Mouse (Mus musculus) lung, adult 2 months (tissue): ENCODE measurements around the gene Wdr72.

Source experiments
- CTCF ChIP-seq: fragments of 200-500 bp; IDR thresholded peaks from 2 replicates; pipeline ENCODE4 v1.5.1; 2011; ENCODE audit warnings: mild to moderate bottlenecking, low read length, control low read depth; ENCODE audit not compliant: insufficient read depth
- POLR2A ChIP-seq: fragments of 200-500 bp; IDR thresholded peaks from 2 replicates; pipeline ENCODE4 v1.6.1; 2011; ENCODE audit warnings: low read depth, mild to moderate bottlenecking, control low read depth, low read length, borderline replicate concordance; ENCODE audit errors: extremely low read depth

GRCm38 (mm10) chr9:74145203-74145602, 35.0 kb downstream of the Wdr72 start:
- TF ChIP-seq POLR2A (no peak), CTCF (no peak)
